Mouse (Mus musculus) embryo, embryonic 11.5 days (tissue): ENCODE data around the gene Kcnn3.

ENCODE experiments used
- DNase-seq: peaks from one replicate; pipeline ENCODE4 v3.0.0-alpha.2; 2012; ENCODE audit warnings: low read depth, low spot score

Kcnn3 gene

DNA sequence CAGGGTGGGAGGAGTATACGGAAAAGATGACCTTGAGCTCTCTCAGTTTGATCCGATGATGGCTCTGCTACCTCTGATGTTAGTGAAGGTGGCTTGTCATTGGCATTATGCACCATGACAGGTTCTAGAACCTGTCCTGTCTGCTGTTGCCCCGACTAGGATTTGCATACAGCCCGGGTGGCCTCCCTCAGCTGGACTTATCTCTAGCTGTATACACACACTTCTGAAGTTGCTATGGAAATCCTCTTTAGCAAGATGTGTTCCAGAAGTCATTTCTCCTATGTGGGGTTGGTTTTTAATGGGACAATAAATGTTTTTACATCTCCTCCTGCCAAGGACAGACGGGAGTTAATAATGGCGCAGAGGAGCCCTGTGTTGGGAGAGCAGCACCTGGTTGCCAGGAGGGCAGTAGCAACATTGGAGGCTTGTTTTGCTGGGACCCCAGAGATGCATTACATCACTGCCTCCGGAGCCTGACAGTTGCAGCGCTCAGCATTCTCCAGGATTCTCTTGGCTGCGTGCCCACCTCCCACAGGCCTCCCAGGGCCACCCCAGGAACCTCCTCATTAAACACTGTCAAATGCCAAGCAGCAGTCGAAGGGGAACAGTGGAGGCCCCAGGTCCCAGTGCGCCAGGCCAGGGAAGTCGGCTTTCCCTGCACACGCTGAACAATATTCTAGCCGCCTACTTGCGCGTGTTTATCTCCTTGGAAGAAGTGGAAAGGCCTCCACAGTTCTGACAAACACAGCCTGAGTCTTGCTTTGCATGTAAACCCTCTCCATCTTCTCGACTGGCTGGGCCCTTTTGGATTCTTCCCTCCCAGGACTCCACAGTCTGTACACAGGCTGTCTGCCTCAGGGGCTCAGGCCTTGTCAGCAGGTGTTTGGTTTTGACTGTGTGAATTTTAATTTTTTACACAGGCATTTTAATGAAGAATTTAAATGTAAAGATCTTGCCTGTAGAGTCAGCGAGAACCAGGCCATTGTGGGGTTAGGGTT lies 93.9 kb downstream of the Kcnn3 start:
- DNase-seq = peak; percentile 56

DNA sequence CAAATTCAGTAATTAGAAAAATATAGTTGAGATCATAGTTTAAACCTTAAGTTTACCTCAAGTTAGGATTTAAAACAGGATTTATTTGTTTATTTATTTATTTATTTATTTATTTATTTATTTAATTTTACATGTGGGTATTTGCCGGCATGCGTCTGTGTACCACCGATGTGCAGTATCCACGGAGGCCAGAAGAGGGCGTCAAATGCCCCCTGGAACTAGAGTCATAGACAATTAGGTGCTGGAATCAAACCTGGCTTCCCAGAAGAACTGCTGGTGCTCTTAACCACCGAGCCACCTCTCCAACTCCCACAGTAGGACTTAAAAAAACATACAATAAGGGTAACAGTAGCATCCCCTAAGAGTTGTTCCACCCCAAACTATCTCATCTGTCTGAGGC lies 96.9 kb downstream of the Kcnn3 start:
- no peak for DNase-seq

DNA sequence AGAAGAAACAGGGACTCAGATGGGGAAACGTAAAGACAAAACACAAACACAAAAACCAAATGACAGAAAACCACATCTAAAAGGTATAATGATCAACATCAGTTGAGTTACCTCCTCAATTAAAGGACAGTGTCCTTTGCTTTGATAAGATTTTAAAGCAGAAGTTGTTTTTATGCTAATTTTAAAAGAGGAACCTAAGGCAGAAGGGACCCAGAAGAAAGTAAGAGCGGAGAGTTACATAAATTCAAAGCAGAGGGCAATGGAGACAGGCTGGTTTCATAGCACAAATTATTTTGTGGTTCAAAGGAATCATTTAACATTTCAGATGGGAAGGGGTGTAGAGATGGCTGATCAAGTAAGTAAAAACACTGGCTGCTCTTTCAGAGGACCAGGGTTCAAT lies 97.4 kb downstream of the Kcnn3 start:
- DNase-seq = no peak

DNA sequence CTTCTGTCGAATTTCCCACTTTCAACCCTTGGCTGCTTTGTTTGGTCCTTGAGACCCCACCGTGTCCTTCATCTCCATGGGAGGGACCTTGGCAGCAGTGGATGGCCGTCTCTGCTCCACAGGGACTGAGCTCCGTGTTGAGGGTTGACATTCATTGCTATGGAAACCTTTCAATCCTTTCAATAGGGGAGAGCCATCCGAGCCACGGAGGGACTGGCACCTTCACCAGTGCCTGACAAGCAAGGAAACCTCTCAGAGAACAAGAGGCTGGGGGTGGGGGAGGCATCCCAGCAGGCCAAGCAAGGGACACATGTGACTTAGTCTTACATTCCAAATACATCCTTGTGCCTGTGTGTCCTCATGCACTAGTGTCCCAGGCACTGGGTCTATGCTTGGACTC lies 102.9 kb downstream of the Kcnn3 start:
- no peak for DNase-seq

DNA sequence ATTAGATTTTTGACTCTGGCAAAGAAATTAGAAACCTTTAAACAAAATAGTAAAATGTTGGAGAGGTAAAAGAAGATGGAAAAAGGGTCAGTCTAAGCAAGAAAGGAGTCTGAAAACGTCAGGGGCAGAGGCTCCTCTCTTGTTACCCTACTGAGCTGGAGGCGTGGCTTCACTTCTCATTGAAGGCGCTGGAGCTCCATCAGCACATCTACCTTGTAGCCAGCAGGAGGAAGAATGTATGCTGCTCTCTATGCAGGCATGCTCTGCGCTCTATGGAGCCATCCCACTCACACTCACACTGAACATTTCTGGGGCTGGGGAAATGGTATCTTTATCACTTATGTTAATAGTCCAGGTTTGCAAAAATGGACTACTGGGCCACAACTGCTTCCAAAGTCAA lies 103.6 kb downstream of the Kcnn3 start:
- DNase-seq = no peak

DNA sequence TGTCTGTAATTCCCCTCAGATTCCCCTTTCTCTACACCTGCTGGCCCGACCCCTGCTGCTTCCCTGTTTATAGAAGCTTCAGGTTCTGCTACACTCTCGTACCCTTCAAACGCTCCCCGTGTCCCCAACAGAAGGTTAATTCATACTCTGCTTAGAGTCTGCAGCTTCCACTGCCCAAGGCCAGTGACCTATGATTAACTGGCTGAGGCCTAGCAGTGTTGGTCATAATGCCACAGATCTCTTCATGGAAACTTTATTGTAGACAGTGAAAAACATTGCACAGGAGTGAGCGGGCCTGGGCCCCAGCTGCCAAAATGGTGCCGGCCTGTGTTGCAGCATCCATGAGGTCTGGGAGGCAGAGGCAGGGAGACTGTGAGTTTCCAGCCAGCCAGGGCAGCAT lies 104.0 kb downstream of the Kcnn3 start:
- DNase-seq = no peak

DNA sequence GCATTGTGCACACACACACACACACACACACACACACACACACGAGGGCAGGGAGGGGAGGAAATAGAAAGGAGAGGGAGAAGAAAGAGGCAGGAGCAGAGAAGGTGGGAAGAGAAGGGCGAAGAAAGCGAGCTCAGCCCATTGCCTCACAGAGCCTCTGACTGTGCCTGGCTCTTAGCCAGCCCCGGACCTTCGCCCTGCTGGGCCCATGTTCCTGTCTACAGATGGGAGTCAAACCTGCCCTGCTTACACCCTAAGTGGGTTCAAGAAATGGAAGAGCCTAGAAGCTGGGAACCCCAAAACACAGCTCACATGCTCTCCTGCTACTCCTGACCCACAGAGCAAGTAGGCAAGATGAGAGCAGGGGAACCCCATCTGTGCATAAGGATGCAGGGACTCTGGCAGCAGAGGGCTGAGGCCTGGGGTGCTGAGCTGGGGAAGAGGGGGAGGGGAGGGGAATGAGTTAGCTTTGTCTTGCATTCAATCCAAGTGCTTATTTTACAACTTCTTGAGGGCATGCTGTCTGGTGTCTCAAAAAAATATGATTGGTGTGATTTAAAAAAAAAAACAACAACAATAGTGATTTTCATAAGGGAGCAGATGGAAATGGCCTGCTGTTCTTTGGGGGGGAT lies 105.0 kb downstream of the Kcnn3 start:
- DNase-seq = no peak

DNA sequence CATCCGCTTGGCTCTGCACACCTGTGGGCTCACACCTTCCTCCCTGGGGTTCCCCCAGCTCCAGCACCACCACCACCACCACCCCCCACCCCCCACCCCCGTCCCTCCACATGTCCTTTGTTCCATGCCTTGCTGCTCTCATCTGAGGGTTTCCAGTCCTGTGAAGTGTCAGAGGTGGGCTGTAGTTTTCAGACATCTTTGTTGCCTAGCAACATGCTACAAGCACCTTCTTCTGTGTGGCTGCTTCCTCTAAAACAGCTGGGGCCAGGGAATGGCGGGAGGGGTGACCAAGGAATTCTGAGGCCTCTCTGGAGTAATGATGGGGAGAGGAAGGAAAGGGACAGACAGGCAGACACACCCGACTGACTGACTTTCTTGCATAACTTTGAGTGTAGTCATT lies 106.6 kb downstream of the Kcnn3 start:
- no peak for DNase-seq

DNA sequence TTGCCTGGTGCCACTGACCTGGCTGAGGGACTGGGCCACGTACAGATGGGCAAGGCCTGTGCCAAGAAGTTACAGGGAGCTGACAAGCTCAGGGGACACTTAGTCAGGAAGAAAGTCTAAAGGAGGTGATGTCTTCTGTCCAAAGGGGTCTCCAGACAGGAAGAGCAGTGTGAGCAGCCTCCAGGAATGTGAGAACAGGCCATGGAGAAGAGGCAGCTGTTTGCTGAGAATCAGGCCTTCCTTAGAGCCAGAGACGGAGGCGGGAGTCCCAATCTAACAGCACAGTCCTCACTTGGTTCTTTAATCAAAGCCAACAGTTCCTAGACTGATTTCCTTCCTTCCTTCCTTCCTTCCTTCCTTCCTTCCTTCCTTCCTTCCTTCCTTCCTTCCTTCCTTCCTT lies 109.8 kb downstream of the Kcnn3 start:
- DNase-seq = no peak

DNA sequence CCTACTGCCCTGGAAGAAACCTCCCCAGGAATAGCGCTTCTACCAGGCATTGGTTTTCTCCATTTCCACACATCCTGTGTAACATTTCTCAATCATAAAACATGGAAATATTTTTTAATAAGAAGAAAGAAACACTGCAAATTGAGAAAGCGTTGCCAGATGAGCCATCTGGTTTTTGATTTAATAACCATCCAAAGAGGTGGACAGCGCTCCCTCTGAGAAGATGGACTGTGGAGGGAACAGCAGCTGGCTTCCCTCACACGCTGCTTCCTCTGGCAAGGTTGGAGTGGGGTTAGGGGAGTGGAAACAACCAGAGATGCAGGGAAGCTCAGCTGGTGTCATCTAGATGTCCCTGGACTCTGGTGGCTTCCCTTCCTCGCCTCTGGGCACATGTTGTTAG lies 111.8 kb downstream of the Kcnn3 start:
- no peak for DNase-seq

DNA sequence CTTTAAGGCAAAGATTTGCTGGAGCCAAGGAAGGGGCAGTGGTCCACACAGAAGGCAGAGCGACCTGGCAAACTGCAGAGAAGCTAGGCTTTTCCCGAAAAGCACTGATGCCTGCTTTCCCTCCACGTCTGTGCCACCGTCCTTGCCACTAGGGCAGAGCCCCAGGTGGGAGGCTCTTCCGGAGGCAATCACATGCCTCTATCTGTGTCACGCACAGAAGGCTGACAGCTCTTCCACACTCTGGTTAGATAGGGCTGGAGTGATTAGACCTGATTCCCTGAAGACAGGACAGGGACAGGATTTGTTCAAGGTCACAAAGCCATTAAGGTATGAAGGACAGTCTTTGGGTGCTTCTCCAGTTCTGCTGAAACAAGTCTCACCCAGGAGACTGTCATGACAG lies 113.6 kb downstream of the Kcnn3 start:
- no peak for DNase-seq

DNA sequence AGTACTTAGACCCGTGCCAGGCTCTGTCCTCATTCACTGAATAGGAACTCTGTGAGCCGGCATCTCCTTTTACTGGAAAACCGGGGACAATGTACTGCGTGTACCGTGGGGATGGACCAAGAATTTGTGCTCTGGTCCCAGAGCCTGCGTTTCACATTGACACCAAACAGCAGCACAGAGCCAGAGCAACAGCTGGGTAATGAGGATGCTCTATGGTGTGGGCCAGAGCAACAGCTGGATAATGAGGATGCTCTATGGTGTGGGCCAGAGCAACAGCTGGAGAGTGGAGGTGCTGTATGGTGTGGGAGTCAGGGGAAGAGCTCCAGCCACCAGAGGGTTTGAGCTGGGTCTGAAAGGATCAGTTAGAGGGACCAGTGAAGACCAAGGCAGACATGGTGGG lies 114.0 kb downstream of the Kcnn3 start:
- no peak for DNase-seq

DNA sequence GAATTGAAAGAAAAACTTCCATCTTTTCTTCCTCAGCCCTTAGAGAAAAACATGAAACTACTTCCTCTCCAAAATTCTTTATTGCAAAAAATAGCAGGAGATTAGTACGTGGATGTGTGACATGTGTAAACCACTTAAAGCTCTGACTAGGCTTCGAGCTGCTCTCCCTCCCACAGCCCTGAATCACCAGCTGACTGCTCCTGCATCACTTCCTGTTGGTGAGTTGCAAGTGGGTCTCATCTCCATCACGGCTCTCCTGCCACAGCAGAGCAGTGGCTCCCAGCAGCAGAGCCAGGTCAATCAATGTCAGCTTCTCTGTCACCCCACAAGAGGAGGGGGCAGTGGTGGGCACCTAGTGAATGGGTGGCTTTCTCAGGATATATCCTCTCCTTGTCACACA lies 120.8 kb downstream of the Kcnn3 start:
- DNase-seq = no peak

DNA sequence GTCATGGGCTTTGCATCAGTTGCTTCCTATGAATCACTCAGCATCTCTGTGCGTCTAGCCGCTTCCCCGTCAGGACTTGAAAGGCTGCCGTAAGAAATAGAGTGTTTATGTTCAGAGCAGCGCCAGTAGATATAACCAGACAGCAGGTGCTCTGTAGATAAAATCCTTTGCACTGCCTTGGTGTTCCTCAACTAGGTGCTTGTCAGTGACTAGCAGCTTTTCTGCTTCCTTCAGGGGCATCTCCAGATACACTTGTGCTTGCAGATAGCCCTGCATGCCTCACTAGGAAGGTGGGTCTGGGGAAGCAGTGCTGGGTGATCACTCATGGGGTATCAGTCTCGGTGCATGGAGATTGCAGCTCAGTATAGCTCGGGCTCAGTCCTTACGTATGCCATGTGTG lies 123.4 kb downstream of the Kcnn3 start:
- DNase-seq = no peak

DNA sequence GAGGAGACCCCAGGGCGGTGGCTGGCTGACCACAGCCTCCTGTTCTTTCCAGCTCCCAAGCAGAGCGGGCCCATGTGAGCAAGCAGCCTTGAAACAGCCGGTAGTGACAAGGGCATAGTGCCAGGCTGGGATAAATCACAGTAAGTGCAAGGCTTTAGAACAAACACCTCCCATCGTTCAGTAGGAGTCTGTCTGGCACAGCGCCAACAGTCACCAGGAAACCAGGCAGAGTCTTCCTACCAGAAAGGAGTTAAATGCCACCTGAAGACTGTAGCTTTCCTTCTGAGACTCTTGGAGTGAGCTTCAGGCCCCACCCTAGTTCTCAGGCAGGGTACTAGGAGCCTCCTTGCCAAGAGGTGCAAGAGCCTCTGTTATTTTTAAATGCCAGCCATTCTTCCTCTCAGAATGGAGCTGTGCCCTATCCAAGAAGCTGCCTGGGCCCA lies 126.9 kb downstream of the Kcnn3 start:
- no peak for DNase-seq

DNA sequence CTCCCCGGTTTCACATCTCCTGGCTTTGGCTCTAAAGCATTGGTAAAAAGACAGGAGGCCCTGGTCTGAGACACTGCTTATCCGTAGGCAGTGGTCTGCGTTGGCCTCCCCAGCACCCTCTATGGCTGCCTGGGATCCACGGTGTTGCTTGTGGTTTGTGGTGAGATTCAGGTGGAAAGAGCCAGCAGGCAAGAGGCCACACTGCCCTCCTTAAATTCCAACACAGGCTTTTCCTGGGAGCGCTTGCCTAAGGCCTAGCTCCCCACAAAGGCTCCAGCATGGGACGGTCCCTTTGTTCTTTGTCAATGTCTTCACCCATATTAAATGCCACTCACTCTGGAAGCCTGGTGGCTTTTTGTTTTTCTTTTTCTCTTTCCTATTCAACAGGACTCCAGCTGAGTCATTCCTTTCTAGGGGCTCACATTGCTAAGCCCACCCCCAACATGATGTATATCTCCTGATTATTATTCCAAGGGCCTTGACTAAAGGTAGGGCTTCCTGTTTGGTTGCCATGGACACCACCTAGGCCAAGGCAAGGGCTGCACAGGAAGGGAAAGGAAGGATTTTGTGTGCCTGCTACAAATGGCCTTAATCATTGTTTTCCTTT lies 127.4 kb downstream of the Kcnn3 start:
- DNase-seq = peak; percentile 38

DNA sequence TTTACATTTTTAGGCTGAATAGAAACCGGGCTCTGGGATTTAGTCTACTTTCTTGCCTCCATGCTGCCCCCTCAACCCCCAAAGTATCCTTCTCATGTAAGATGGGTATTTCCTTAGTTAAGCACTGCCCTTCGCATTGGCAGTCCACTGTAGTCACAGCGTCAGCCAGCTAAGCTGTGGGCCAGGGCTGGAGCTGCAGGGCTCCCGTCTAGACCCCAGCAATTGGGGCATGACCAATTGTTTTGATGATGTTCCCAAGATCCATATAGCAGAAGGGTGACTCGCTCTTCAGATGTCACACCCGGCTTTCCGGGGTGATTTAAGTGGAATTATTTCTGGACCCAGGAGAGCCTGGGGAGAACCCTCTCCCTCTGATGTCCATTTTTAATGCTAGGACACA lies 129.9 kb downstream of the Kcnn3 start:
- DNase-seq = no peak

DNA sequence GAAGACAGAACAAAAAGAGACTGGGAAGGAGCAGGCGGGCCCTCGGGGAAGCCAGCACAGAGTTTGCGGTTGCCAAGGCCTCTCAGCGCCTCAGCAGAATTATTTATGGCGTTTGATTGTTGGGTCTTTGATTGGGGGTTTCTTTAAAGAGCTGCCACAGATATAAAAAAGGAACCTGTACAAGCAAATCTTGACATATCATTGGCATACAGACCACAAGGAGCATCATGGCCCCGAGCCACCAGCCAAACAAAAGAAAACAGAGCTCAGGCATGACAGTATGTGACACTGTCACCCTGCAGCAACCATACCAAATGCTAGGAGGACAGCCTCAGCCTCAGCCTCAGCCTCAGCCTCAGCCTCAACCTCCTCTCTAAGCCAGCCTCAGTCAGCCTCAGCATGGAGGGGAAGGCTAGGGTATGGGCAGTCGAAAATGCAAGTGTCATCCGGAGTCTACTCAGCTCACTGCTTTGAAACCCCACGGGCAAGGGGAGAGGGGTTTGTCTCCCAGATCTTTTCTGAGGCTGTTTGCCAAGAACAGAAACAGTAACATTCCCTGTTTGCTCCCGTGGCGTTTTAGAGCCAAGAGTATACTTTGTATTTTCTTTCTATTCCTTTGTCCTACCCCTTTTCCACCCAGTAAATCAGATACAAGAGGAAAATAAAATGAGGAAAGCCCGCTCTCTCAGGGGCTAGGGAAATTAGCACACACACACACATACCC lies 133.4 kb downstream of the Kcnn3 start:
- no peak for DNase-seq

DNA sequence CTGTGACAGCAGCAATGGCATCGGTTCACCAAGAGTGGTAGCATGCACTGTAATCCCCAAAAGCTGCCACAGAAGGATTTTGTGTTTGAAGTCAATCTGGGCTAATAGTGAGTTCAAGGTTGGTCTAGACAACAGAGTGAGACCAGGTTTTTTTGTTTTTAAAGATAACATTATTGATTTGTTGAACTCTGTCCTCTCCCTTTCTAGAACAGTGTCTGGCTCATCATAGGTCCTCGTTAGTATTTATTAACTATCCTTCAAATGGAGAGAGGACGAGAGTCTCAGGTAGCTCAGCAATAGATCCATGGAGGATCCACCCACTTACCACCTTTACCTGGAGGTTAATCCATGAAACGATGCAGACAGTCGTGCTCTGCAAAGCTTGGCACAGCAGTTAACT lies 137.1 kb downstream of the Kcnn3 start:
- no peak for DNase-seq

DNA sequence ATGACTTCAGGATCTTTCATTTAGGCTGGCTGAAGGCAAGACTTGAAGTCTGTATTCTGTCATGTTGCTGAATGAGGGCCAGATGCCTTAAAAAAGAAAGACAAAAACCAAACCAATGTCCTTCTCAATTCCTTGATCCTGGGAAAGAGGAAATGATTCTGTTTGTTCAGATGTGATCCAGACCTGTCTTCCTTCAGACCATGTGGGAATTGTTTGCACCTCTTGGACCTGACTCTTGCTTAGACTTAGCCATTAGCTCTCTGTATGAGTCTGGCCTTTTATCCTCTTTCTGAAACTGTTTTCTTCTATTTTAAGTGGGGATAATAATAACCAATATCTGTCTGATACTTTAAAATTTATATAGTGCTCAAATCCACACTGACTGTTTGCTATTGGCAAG lies 138.5 kb downstream of the Kcnn3 start:
- no peak for DNase-seq

DNA sequence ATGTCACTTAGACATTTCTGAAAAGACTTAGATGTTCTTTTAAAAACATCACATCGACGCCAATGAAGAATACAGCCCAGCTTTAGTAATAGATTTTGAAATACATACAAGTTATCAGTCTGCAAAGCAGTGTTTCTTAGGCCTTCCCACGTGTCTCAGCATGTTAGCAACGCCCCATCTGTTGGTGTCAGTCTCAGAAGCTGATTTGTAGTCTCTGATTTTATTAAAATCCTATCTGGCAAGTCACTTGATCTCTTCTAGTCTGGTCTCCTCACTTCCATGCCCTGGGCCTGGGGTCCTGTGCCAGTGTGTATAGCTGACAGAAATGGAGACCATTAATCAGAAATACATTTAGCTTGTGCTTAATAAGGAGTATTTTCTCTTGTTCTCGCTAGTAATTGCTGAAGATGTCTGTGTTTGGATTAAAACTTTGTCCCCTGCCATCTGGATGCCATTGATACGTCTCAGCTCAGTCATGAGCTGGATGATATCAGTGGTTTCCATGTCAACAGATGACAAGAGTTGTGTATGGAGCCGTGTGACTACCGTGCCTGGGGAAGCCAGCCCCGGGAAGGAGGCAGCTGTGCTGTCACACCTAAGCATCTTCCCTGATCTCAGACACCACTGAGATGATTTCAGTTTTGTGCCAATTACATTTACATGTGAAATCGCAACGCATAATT lies 140.1 kb downstream of the Kcnn3 start:
- no peak for DNase-seq
